Mouse (Mus musculus) thymus, adult 2 months (tissue): ENCODE measurements around the gene Vkorc1l1. TPM values are rescaled to one million over a fixed set of nuclear protein-coding genes. Genes with fewer than 3 reads are reported as not detected.
A peak's percentile ranks its signal among the peaks of the same experiment; 100 is the strongest.

Experiments used
- DNase-seq: peaks from one replicate; pipeline ENCODE4 v3.0.0; 2021
- H3K27ac ChIP-seq: fragments of 200-500 bp; 2 replicates; pipeline ENCODE4 v1.5.1; 2012; ENCODE audit warnings: low read length, control low read depth; ENCODE audit not compliant: control insufficient read depth, insufficient read depth
- H3K27me3 ChIP-seq: fragments of 200-500 bp; 2 replicates; pipeline ENCODE4 v1.6.1; 2012; ENCODE audit warnings: mild to moderate bottlenecking, low read length, moderate library complexity, mixed read lengths; ENCODE audit not compliant: control insufficient read depth, insufficient read depth
- H3K36me3 ChIP-seq: fragments of 200-500 bp; 2 replicates; pipeline ENCODE4 v1.6.1; 2012; ENCODE audit warnings: mild to moderate bottlenecking, low read length, moderate library complexity; ENCODE audit not compliant: control insufficient read depth, insufficient read depth
- H3K4me1 ChIP-seq: fragments of 200-500 bp; replicated peaks from 2 replicates; pipeline ENCODE4 v1.6.1; 2012; ENCODE audit warnings: low read length; ENCODE audit not compliant: control insufficient read depth, insufficient read depth
- H3K4me3 ChIP-seq: fragments of 200-500 bp; 2 replicates; pipeline ENCODE4 v1.5.1; 2012; ENCODE audit warnings: mild to moderate bottlenecking, low read length, control low read depth, moderate library complexity; ENCODE audit not compliant: control insufficient read depth, insufficient read depth
- CTCF ChIP-seq: fragments of 200-500 bp; IDR thresholded peaks from 2 replicates; pipeline ENCODE4 v1.5.1; 2012; ENCODE audit warnings: mild to moderate bottlenecking, control low read depth, low read length, moderate library complexity, borderline replicate concordance; ENCODE audit not compliant: control insufficient read depth, poor library complexity, insufficient read depth; ENCODE audit errors: extremely low read depth
- POLR2A ChIP-seq: fragments of 200-500 bp; IDR thresholded peaks from 2 replicates; pipeline ENCODE4 v1.6.1; 2012; ENCODE audit warnings: mild to moderate bottlenecking, low read length, control low read depth, moderate library complexity; ENCODE audit not compliant: control insufficient read depth, poor library complexity, insufficient read depth; ENCODE audit errors: extremely low read depth
- WGBS: fragments of 180-500 bp; shearing (Covaris S2); methylation state at CpG from one replicate; pipeline ENCODE4 v1.1.7; 2018; 5-methylcytosine and 5-hydroxymethylcytosine counted together
- polyA plus RNA-seq: library from polyadenylated mRNA; depleted of rRNA; stranded (reverse); fragments of >200 nt; gene quantifications from 2 replicates; pipeline ENCODE4 v1.2.3, GENCODE M21; 2012; rRNA removed

The Vkorc1l1 gene
- polyA plus RNA-seq: 20.9 and 24.2 TPM in 2 replicates

GRCm38 (mm10) chr5:129941495-129942045 is at the start of gene Vkorc1l1:
Gene Vkorc1l1 (plus strand): TSS chr5:129941970.
- Histone ChIP-seq H3K4me1 (no peaks in the 10 kb centered on the region), H3K27ac (no peak within 1 kb of the TSS), H3K36me3 (no peaks in the 10 kb centered on the region), H3K4me3 (peak within 1 kb of the TSS; percentile 66), H3K27me3 (no peaks in the 10 kb centered on the region)
- peak; percentile 99 for DNase-seq
- TF ChIP-seq CTCF (0 out of 2 replicates have a peak, but pooled peaks have one; percentile 43), POLR2A (peak; percentile 50; the same call in 1 of the 2 replicates)
- under 1% methylated on average over 58 of the region's 59 CpGs for WGBS

- 3% methylated on average over 44 of the region's 44 CpGs for WGBS
- Histone ChIP-seq H3K27ac (no peak within 1 kb of the TSS), H3K36me3 (no peaks in the 10 kb centered on the region), H3K4me3 (peak within 1 kb of the TSS; percentile 50), H3K4me1 (no peaks in the 10 kb centered on the region), H3K27me3 (no peaks in the 10 kb centered on the region)
- peak; percentile 82 for DNase-seq
- 0 out of 2 replicates have a peak, but pooled peaks have one; percentile 42 for TF ChIP-seq CTCF
- TF ChIP-seq POLR2A: 0 out of 2 replicates have a peak, but pooled peaks have one; percentile 18
These were observed 46.3 kb upstream of the Vkorc1l1 start, which contains the start of gene Zbed5 for GRCm38 (mm10) chr5:129895198-129896088. Gene Zbed5 (plus strand): TSS chr5:129895723.

- Histone ChIP-seq H3K27ac (no peak within 1 kb of the TSS), H3K36me3 (no peaks in the 10 kb centered on the region), H3K4me3 (no peak within 1 kb of the TSS), H3K4me1 (no peaks in the 10 kb centered on the region), H3K27me3 (no peaks in the 10 kb centered on the region)
- WGBS: 100% methylated on average over 1 of the region's 1 CpGs
- no peak for DNase-seq
- TF ChIP-seq CTCF (no peak), POLR2A (no peak)
These were observed 43.3 kb upstream of the Vkorc1l1 start, which contains the start of gene Phkg1 for GRCm38 (mm10) chr5:129898449-129898848. Gene Phkg1 (minus strand): TSS chr5:129898549.

GRCm38 (mm10) chr5:129907775-129908174 is 34.0 kb upstream of the Vkorc1l1 start:
- TF ChIP-seq POLR2A: no peak
- TF ChIP-seq CTCF: no peak

GRCm38 (mm10) chr5:129908242-129908965 is 33.4 kb upstream of the Vkorc1l1 start, which contains the start of gene Nupr1l:
Gene Nupr1l (plus strand): TSS chr5:129908540.
- peak; percentile 81 for DNase-seq
- H3K4me1 ChIP-seq: peaks cover 8% of the 10 kb centered on the region; the same call in 1 of the 2 replicates
- H3K27me3 ChIP-seq: no peaks in the 10 kb centered on the region
- H3K36me3 ChIP-seq: no peaks in the 10 kb centered on the region
- peak within 1 kb of the TSS; percentile 97 for H3K4me3 ChIP-seq
- TF ChIP-seq POLR2A: peak; percentile 51; the same call in 1 of the 2 replicates
- 0 out of 2 replicates have a peak, but pooled peaks have one; percentile 34 for TF ChIP-seq CTCF
- under 1% methylated on average over 63 of the region's 63 CpGs for WGBS
- no peak within 1 kb of the TSS for H3K27ac ChIP-seq

More at GRCm38 (mm10) chr5:129907775-129908174, 34.0 kb upstream of the Vkorc1l1 start:
- Histone ChIP-seq H3K36me3 (no peaks in the 10 kb centered on the region), H3K27me3 (no peaks in the 10 kb centered on the region), H3K27ac (no peak overlapping the region), H3K4me3 (no peak overlapping the region), H3K4me1 (peaks cover 8% of the 10 kb centered on the region; the same call in 1 of the 2 replicates)
- 13% methylated on average over 4 of the region's 4 CpGs for WGBS
- no peak for DNase-seq
